Mouse (Mus musculus) embryonic facial prominence, embryonic 11.5 days (tissue): ENCODE data around the gene Tjp2. TPM values are rescaled to one million over a fixed set of nuclear protein-coding genes. Genes with fewer than 3 reads are reported as not detected.

Experiments
- polyA plus RNA-seq: library from polyadenylated mRNA; unstranded; fragments of >200 nt; fragmentation: Nextera tagmentation; extraction: Ambion mirVana; gene quantifications from 2 replicates; pipeline ENCODE4 v1.2.1, GENCODE M21; 2014

Gene Tjp2
- polyA plus RNA-seq, 1 experiment from 2014 or later = 22.4 TPM

Other genes with a start within 250 kb of the Tjp2 start
- gene Fam189a2, start 194.0 kb downstream of the Tjp2 start, polyA plus RNA-seq = 0.53 and 1.6 TPM in 2 replicates
- gene Fxn, start 55.6 kb upstream of the Tjp2 start, polyA plus RNA-seq = 58.0 and 61.8 TPM in 2 replicates